Mouse (Mus musculus) heart, postnatal 14 days (tissue): ENCODE data around the gene Rangap1. TPM values are rescaled to one million over a fixed set of nuclear protein-coding genes. Genes with fewer than 3 reads are reported as not detected.

Experiments used
- DNase-seq, 2 experiments: peaks; one replicate each; pipeline ENCODE4 v3.0.0; 2021 to 2022
- intact Hi-C: fragments of 180-260 bp; cut with DNase I; formaldehyde crosslinking; loops from one replicate; pipeline ENCODE4 v1.15.1; 2025
- total RNA-seq, 2 experiments: library from RNA; stranded (reverse); gene quantifications; 2 replicates each; pipeline ENCODE4 v1.2.3; 2021

The Rangap1 gene
- total RNA-seq, 2 experiments from 2014 or later, result 28.1 to 35.2 TPM

GRCm38 (mm10) chr15:81700161-81700560 is 45.2 kb downstream of the Rangap1 start:
- no peak for DNase-seq
- intact Hi-C loops, result no loop called here

GRCm38 (mm10) chr15:81698532-81698931 is 46.8 kb downstream of the Rangap1 start:
- intact Hi-C loops, result no loop called here
- no peak for DNase-seq

DNA sequence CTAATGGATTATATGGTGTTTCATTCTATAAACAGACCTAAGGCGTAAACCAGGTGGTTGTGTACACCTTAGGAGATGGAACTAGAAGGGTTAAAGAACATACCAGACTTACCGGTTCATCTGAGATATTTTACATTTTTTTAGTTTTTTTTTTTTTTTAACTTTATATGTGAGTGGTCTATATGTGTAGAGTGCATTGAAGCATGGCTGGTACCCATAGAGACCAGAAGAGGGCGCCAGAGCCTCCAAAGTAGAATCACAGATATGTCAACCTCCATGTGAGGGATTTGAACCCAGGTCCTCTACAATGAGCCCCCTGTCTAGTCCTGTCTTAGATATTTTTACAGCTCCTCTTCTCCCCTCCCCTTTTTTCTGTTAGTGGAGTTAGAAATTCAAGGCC is 47.5 kb downstream of the Rangap1 start:
- DNase-seq, result peak; percentile 17 to 34
- intact Hi-C loops, result no loop called here

GRCm38 (mm10) chr15:81697175-81697574 is 48.2 kb downstream of the Rangap1 start, which contains the start of gene Chadl:
TSS of gene Chadl (minus strand) at chr15:81697287.
- no peak for DNase-seq
- intact Hi-C loops, result no loop called here

- no peak for DNase-seq
Measured at GRCm38 (mm10) chr15:81694891-81695290, 50.4 kb downstream of the Rangap1 start.

DNA sequence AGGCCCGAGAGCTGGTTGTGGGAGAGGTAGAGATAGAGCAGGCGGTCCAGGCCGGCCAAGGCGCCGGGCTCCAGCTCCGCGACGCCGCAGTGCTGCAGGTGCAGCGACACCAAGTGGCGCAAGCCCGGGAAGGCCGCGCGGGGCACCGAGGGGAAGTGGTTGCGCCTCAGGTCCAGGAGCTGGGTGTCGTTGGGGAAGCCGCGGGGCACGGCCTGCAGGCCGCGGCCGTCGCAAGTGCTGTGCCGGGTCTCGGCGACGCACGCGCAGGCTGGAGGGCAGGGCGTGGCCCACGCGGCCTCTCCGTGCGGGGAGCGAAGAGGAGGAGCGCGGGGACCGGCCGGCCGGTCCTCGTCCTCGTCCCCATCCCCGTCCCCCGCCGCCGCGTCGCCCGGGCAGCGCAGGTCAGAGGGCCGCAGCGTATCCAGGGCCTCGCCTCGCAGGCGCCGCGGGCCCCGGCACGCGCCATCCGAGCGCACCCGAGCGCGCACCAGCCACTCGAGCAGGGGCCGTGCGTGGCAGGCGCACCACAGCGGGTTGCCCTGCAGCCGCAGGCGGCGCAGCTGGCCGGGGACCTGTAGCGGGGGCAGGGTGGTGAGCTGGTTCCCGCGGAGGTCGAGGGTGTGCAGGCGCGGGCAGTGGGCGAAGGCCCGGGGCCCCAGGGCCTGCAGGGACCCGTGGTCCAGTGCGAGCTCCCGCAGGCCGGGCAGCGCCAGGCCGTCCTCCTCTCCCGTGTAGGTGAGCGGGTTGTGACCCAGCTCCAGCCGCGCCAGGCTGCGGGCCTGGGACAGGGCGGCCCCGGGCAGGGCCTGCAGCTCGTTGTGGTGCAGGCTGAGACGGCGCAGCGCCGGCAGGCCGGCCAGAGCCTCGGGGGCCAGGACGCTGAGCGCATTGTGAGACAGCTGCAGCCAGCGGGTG is 51.1 kb downstream of the Rangap1 start:
- DNase-seq, result peak; percentile 88 to 91
- intact Hi-C loops, result loop anchor here (1.0 kb wide), 1 partner anchor 30 kb away; no protein-coding TSS in a partner anchor

More at GRCm38 (mm10) chr15:81694891-81695290, 50.4 kb downstream of the Rangap1 start:
- intact Hi-C loops, result loop anchor here (1.0 kb wide), 1 partner anchor 31 kb away; no protein-coding TSS in a partner anchor

- intact Hi-C loops, result no loop called here
- no peak for DNase-seq
Measured at GRCm38 (mm10) chr15:81693366-81693966, 51.9 kb downstream of the Rangap1 start.

DNA sequence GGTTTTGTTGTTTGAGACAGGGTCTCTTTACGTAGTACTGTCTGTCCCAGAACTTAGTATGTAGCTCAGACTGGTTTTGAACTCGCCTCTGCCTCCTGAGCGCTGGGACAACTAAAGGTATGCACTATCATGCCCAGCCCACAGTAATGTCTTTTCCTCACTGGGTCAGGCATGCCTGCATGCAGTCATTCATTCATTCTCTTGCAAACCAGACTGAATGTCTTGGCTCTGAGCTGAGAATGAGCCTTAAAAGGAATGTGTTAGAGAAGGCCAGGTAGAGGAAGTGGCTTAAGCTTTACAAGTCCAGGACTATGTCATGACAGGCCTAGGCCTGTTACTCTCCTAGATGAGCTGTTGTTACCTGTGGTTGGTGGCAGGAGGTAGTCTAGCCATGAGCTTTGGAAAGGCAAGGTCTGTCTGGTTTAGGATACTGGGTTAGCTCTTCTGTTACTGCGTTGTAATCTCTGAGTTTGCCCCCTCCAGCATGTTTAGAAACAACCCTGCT is 65.0 kb downstream of the Rangap1 start:
- intact Hi-C loops, result no loop called here

GRCm38 (mm10) chr15:81676637-81677036 is 68.7 kb downstream of the Rangap1 start:
- intact Hi-C loops, result no loop called here

More for the DNA sequence above, 65.0 kb downstream of the Rangap1 start:
- no peak for DNase-seq

DNA sequence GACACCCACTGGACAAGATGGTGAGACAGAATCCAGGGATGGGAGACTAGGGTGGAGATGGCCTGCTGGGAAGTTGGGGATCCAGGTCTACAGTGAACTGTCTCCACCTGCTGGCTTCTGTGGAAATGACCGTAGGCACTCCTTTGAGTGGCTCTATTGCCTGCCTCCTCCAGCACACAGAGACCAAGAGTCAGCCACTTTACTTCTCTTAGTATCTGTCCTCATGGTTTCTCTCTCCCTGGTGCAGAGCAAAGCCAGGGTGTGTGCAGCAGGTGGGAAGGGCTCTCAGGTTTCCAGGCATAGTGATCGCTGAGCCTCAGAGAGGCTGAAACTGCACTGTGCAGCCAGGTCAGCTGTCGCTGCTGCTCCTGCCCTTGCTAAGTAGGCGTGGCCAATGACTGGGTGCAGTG is 75.1 kb downstream of the Rangap1 start:
- peak in 1 of 2 experiments; percentile 65 for DNase-seq
- intact Hi-C loops, result no loop called here

More at GRCm38 (mm10) chr15:81676637-81677036, 68.7 kb downstream of the Rangap1 start:
- no peak for DNase-seq

GRCm38 (mm10) chr15:81666957-81667356 is 78.4 kb downstream of the Rangap1 start:
- DNase-seq, result no peak
- intact Hi-C loops, result loop anchor here (5.0 kb wide), 1 partner anchor 220 kb away; no protein-coding TSS in a partner anchor

DNA sequence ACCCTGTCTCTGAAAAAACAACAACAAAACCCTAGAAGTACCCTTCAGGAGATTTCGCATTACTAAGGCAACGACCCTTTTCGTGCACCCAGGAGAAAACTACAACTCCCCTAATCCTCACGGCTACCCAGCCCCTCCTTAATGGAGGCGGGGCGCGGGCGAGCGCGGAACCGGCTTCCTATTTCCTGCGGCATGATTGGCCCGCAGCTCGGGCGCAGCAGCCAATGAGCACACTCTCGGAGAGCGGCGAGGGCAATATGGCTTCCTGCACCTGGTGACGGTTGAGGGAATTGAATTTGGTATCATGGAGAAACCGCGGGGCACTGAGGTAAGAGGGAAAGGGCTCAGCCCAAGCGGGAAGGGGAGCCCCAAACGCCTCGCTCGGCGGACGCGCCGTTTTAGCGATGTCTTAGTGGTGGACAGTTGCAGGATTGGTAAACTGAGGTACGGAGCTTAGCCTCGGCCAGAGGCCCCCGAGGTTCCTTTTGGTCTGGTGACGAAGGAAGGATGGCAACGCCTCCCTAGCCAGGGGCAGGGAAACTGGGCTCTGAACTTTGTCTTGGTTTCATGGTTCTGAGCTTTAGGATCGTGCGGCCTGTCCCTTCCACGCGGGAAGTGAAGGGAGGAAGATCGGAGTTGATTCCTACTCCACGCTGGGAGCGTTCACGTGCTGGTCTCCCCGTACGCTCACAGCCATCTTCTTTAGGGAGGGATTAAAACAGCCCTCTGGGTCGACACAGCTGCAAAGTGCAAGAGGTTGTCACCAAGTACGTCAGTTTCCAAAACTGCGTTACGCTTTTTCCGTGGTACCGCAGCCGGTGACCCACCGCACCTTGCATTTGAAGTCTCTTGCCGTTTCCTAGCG is 81.4 kb downstream of the Rangap1 start, which contains the start of gene L3mbtl2:
L3mbtl2 (plus strand) TSS at position 193 of the 865 bp plus-strand sequence.
- DNase-seq, result peak; percentile 92 to 93
- intact Hi-C loops, result loop anchor here (1.0 kb wide), 1 partner anchor 30 kb away; no protein-coding TSS in a partner anchor

GRCm38 (mm10) chr15:81663281-81663680 is 82.0 kb downstream of the Rangap1 start:
- intact Hi-C loops, result no loop called here
- DNase-seq, result no peak

DNA sequence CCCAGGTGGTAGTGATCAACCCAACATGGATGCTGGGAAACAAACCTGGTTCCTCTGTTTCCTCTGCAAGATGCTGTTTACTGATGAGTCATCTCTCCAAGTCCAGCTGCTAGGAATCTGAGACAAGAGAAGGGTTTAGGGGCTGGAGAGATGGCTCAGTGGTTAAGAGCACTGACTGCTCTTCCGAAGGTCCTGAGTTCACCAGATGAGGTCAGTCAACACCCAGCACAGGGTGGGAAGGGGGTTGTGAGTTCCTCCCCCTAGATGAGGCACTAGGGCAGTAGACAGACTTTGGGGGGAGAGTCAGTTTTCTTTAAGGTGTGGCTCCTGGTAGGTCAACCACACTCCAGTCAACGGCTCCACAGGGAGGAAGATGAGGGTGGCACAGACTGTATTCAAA is 83.6 kb downstream of the Rangap1 start:
- no peak for DNase-seq
- intact Hi-C loops, result no loop called here

Other genes with a start within 250 kb of the Rangap1 start
- gene Ep300, start 160.2 kb downstream of the Rangap1 start, total RNA-seq, result 10 to 100 TPM; 54.6 to 57.1 TPM
- 1 to 10 TPM; 9.4 to 9.6 TPM for gene L3mbtl2, start 81.6 kb downstream of the Rangap1 start, total RNA-seq
- gene Chadl, start 48.2 kb downstream of the Rangap1 start, total RNA-seq, result 1 to 10 TPM; 1.0 to 1.1 TPM
- gene Zc3h7b, start 473 bp downstream of the Rangap1 start, total RNA-seq, result 10 to 100 TPM; 74.9 to 78.7 TPM
- gene Tef, start 56.9 kb upstream of the Rangap1 start, total RNA-seq, result 10 to 100 TPM; 69.3 to 93.0 TPM
- 100 to 1,000 TPM; 119 to 131 TPM for gene Tob2, start 113.3 kb upstream of the Rangap1 start, total RNA-seq
- 10 to 100 TPM; 41.4 to 44.2 TPM for gene Phf5a, start 126.4 kb upstream of the Rangap1 start, total RNA-seq
- 1,000 to 10,000 TPM; 2,092 to 2,100 TPM for gene Aco2, start 126.8 kb upstream of the Rangap1 start, total RNA-seq
- gene Polr3h, start 180.7 kb upstream of the Rangap1 start, total RNA-seq, result 1 to 10 TPM; 7.5 to 7.9 TPM
- gene Csdc2, start 191.2 kb upstream of the Rangap1 start, total RNA-seq, result 10 to 100 TPM; 39.6 to 60.9 TPM
- gene Pmm1, start 215.4 kb upstream of the Rangap1 start, total RNA-seq, result 10 to 100 TPM; 23.0 to 28.8 TPM
- gene 1700029P11Rik, start 235.0 kb upstream of the Rangap1 start, total RNA-seq, result not detected
- 10 to 100 TPM; 20.4 to 27.0 TPM for gene Xrcc6, start 242.3 kb upstream of the Rangap1 start, total RNA-seq